Mouse (Mus musculus): ENCODE data around the gene Rps24. TPM values are rescaled to one million over a fixed set of nuclear protein-coding genes. Genes with fewer than 3 reads are reported as not detected.
A peak's percentile ranks its signal among the peaks of the same experiment; 100 is the strongest.

The Rps24 gene
- polyA plus RNA-seq, 1 experiment from 2014 or later: 1,624 TPM

DNA sequence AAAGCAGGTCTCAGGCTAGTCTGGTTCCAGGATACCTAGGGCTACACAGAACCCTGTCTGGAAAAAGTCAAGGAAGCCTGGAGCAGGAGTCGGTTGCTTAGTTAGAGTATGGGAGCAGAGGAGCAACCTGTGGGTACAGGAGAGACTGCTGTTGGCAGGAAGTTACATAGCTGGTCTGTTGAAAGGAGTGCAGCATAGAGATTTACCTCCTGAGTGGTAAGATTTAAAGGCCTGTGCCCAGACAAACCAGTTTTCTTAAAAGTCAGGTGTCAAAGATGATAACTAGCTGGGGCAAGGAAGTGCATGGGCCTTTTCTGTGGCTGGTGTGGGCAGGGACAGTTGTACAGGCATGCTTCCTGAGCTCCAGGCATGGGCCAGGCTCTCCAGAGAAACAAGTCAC, 10.5 kb downstream of the Rps24 start:
- no peak for DNase-seq (ENCODE audit: low read depth, low spot score)
- ChIA-PET POLR2A (interaction anchor here (0.5 kb wide), 1 partner anchor 11 kb away, joined by 4 read pairs; no protein-coding TSS in a partner anchor), CTCF (no interaction called here)
- in situ Hi-C loops (cut with MboI; ENCODE audit: low pct_unique_long_range_greater_than_20kb): loop anchor here (10.0 kb wide), 2 partner anchors 957 to 1197 kb away; partner anchors contain the start of genes Ppif and Zmiz1
- no peak for TF ChIP-seq CTCF (IDR thresholded peaks at IDR 0.05)
- ATAC-seq: no peak
- no peaks in the 10 kb centered on the region for H3K27me3 ChIP-seq

DNA sequence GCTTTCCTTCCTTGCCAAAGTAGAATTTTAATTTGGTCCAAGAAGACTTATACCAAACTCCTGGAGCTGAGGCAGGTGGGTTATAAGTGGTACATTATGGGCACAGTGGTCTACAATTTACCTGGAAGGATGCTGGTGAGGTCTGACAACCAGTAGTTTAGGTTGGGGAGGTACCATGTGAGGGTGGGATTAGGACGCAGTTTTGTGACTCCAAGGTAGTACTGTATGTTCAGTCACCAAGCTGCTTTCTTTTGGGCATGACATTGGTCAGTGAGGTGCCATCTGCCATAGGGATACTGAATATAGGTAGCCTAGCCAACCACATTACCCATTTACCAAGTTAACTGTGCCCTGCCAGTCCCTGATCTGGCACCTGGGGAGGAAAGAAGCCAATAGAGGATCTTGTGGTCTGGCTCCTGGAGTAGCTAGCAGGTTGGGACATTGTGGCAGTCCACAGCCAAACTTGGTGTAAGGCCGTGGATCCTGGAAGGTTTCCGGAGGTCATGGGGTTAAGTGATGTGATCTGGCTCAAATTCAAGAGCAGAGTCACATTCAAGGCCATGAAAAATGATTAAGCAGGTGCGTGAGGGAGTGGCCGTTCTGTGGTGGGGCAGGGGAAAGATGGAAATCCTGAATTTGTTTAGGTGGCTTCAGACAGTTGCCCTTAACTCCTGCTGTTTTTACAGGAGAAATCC, 11.8 kb downstream of the Rps24 start:
- in situ Hi-C loops (cut with MboI; ENCODE audit: low pct_unique_long_range_greater_than_20kb): loop anchor here (10.0 kb wide), 2 partner anchors 956 to 1196 kb away; partner anchors contain the start of genes Ppif and Zmiz1
- POLR2A ChIA-PET: no interaction called here
- DNase-seq (ENCODE audit: low read depth, low spot score) (no peak), ATAC-seq (no peak)
- H3K27me3 ChIP-seq: no peaks in the 10 kb centered on the region
- CTCF ChIA-PET: no interaction called here
- no peak for TF ChIP-seq CTCF (IDR thresholded peaks at IDR 0.05)

DNA sequence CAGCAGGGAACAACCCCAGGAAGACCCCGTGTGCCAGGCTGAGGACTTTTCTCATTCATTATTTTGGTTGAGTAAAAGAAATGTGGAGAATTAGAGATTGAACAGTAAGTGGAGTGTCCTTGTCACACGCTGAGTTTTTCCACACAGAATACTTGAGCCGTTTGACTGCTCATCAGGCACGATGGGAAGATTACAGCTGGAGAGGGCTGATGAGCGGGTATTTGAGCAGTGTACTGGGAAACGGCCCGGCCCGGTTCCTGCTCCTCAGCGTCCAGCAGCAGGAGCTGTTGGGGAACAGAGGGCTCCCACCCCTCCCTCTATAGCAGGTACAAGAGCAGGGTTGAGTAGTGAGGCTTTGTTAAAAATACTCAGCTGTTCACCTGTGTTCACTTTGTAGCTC, 12.6 kb downstream of the Rps24 start:
- no peak for DNase-seq (ENCODE audit: low read depth, low spot score)
- POLR2A ChIA-PET: interaction anchor here (1.0 kb wide), 1 partner anchor 22 kb away, joined by 3 read pairs; no protein-coding TSS in a partner anchor
- ATAC-seq: no peak
- no peaks in the 10 kb centered on the region for H3K27me3 ChIP-seq
- CTCF ChIA-PET: no interaction called here
- in situ Hi-C loops (cut with MboI; ENCODE audit: low pct_unique_long_range_greater_than_20kb): loop anchor here (10.0 kb wide), 2 partner anchors 955 to 1195 kb away; partner anchors contain the start of genes Ppif and Zmiz1
- no peak for TF ChIP-seq CTCF (IDR thresholded peaks at IDR 0.05)

DNA sequence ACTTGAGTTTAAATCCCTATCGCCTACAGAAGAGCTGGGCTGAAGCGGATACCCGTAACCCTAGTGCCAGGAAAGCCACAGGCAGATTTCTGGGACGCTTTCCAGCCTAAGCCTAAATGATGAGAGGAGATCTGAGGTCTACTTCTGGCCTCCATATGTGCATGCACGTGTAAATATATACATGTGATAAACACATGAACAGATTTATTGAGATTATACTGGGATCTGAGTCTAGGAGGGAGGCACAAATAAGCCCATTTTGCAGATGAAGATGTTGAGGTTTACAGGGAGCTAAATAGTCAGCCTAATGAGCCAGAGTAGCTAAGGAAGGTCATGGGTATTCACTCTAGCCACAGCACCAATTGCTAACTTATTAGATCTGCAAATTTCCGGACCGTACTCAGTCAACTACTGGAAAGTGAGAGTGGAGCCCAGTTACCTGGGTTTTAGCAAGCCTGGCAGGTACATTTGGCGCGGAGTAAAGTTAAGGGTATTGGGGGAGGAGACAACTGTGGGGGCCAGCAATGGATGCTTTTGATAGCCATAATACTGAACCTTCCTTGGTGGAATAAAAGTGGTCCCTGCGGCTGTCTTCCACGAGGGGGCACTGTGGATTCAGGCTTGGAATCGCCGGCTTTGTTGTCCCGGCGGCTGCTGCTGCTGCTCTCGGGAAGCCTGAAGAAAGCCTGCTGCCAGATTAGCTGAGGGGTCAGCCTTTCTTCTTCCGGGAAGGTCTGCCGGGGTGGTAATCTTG, 13.3 kb downstream of the Rps24 start:
- ATAC-seq (no peak), DNase-seq (ENCODE audit: low read depth, low spot score) (no peak)
- no peaks in the 10 kb centered on the region for H3K27me3 ChIP-seq
- POLR2A ChIA-PET: interaction anchor here (1.0 kb wide), 1 partner anchor 21 kb away, joined by 3 read pairs; no protein-coding TSS in a partner anchor
- in situ Hi-C loops (cut with MboI; ENCODE audit: low pct_unique_long_range_greater_than_20kb): no loop called here
- peak; percentile 85 for TF ChIP-seq CTCF (IDR thresholded peaks at IDR 0.05)
- CTCF ChIA-PET: interaction anchor here (1.3 kb wide), 1 partner anchor 10 kb away, joined by 3 read pairs; no protein-coding TSS in a partner anchor

DNA sequence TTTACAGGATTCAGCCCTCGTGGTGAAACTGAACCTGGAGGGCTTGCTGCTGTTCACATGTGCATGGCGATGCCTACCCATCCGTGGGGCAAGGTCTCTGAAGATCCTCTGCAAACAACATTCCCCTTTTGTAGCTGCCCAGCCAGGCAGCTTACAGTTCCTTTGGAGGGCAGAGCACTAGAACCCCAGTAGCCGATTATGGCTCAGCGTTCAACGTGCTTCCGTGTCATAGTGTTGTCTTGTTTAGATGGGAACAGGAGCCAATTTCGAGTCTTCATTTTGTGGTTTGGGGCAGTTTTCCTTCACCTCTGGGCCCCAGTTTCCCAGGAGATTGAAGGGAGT, 13.9 kb downstream of the Rps24 start:
- ATAC-seq: no peak
- no peaks in the 10 kb centered on the region for H3K27me3 ChIP-seq
- in situ Hi-C loops (cut with MboI; ENCODE audit: low pct_unique_long_range_greater_than_20kb): no loop called here
- ChIA-PET POLR2A (no interaction called here), CTCF (interaction anchor here (1.3 kb wide), 1 partner anchor 9 kb away, joined by 3 read pairs; no protein-coding TSS in a partner anchor)
- no peak for TF ChIP-seq CTCF (IDR thresholded peaks at IDR 0.05)
- no peak for DNase-seq (ENCODE audit: low read depth, low spot score)

GRCm38 (mm10) chr14:24501256-24501655, 14.3 kb downstream of the Rps24 start:
- ATAC-seq: no peak
- no peak for DNase-seq (ENCODE audit: low read depth, low spot score)
- TF ChIP-seq CTCF (IDR thresholded peaks at IDR 0.05): no peak
- H3K27me3 ChIP-seq: no peaks in the 10 kb centered on the region
- in situ Hi-C loops (cut with MboI; ENCODE audit: low pct_unique_long_range_greater_than_20kb): no loop called here
- CTCF ChIA-PET: interaction anchor here (1.3 kb wide), 1 partner anchor 9 kb away, joined by 3 read pairs; no protein-coding TSS in a partner anchor
- POLR2A ChIA-PET: no interaction called here

DNA sequence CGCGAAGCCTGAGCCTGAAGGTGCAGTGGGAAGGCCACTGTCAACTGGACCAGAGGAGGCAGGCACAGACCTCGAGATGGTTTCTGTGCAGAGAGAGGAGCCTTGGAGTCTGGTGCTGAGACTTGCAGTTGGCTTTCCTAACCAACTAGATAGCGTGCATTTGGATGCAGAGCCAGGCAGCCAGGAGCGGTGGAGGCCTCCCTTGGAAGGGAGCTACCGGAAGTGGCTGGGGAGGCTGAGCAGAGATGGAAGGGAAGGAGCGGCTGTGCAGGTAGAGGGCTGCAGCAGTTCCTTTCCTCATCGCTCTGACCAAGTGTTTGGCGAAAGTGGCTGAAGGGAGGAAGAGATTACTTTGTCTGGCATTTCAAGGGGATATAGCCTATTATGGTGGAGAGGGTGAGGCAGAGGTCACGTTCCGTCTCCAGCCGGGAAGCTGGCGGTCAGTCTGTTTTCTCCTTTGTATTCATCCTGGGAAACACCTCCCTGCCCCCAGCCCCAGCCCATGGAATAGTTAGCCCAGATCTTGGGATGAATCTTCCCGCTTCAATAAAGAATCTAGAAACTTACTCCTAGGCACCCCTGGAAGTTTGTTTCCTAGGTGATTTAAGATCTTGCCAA, 20.6 kb downstream of the Rps24 start:
- CTCF ChIA-PET: no interaction called here
- H3K27me3 ChIP-seq: no peaks in the 10 kb centered on the region
- POLR2A ChIA-PET: no interaction called here
- in situ Hi-C loops (cut with MboI; ENCODE audit: low pct_unique_long_range_greater_than_20kb): no loop called here
- no peak for TF ChIP-seq CTCF (IDR thresholded peaks at IDR 0.05)
- DNase-seq (ENCODE audit: low read depth, low spot score): no peak
- no peak for ATAC-seq

DNA sequence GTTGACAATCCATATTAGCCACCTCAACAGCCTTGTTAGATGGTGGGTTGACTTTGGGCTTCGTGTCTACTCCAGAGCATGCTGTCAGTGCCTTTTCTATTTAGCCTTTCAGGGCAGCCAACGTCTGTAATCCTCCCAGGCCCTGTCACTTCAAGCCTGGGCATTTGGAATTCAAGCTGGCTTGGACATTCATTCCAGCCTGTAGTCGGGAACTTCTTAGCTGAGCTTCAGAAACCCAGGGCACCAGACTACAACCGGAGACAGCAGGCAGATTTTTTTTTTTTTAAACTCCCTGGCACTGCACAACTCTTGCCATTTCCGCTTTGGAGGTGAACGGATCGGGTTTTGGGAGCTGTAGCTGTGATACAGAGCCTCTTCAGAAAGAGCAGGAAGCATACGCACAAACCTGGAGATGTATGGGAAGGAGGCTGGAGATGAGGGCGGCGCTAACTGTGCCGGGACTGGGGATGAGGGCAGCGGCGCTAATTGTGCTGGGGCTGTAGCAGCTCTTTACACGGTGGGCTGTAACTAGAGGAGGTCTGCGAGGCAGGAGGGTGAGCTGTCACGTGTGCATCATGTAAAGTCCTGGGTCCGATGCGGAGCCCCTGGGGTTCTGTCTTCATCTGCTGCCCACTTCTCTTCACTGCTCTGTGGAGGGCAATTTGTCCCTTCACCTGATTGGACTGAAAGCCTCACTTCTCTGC, 21.3 kb downstream of the Rps24 start:
- no peak for TF ChIP-seq CTCF (IDR thresholded peaks at IDR 0.05)
- ATAC-seq (no peak), DNase-seq (ENCODE audit: low read depth, low spot score) (no peak)
- H3K27me3 ChIP-seq: no peaks in the 10 kb centered on the region
- POLR2A ChIA-PET: no interaction called here
- in situ Hi-C loops (cut with MboI; ENCODE audit: low pct_unique_long_range_greater_than_20kb): no loop called here
- CTCF ChIA-PET: no interaction called here

GRCm38 (mm10) chr14:24509557-24509956, 22.6 kb downstream of the Rps24 start:
- no peak for TF ChIP-seq CTCF (IDR thresholded peaks at IDR 0.05)
- in situ Hi-C loops (cut with MboI; ENCODE audit: low pct_unique_long_range_greater_than_20kb): no loop called here
- ChIA-PET CTCF (interaction anchor here (1.4 kb wide), 1 partner anchor 9 kb away, joined by 3 read pairs; no protein-coding TSS in a partner anchor), POLR2A (no interaction called here)
- no peak for ATAC-seq
- no peak for DNase-seq (ENCODE audit: low read depth, low spot score)
- no peaks in the 10 kb centered on the region for H3K27me3 ChIP-seq

GRCm38 (mm10) chr14:24510218-24510617, 23.3 kb downstream of the Rps24 start:
- ATAC-seq (no peak), DNase-seq (ENCODE audit: low read depth, low spot score) (no peak)
- H3K27me3 ChIP-seq: peaks cover 6% of the 10 kb centered on the region
- in situ Hi-C loops (cut with MboI; ENCODE audit: low pct_unique_long_range_greater_than_20kb): no loop called here
- CTCF ChIA-PET: interaction anchor here (1.4 kb wide), 1 partner anchor 10 kb away, joined by 3 read pairs; no protein-coding TSS in a partner anchor
- POLR2A ChIA-PET: no interaction called here
- TF ChIP-seq CTCF (IDR thresholded peaks at IDR 0.05): peak; percentile 50

Measured in Patski (cell line).